Mouse (Mus musculus): ENCODE results near the gene Col6a3.

- TF ChIP-seq GATA1 (IDR thresholded peaks at IDR 0.05; ENCODE audit: borderline replicate concordance, low read length), result no peak
- TF ChIP-seq FLI1 (IDR thresholded peaks at IDR 0.05; ENCODE audit: low read length), result no peak
These were observed 42.7 kb downstream of the Col6a3 start for GRCm38 (mm10) chr1:90801067-90801466.

Measured in megakaryocyte, embryonic 14.5 days (primary cell).